Mouse (Mus musculus): ENCODE data around the gene Tex21.
"Not testable (repeated sequence)": the region's sequence is repeated elsewhere in the genome, so short reads cannot be mapped to it uniquely, and the experiment has no call there.

Tex21 gene

GRCm38 (mm10) chr12:76196709-76197054 lies 49.9 kb downstream of the Tex21 start:
- DNase-seq (ENCODE audit: low read depth in 1 of 2, low spot score in 2 of 2): peak in 1 of 2 experiments; percentile 52

GRCm38 (mm10) chr12:76195912-76196708 lies 50.4 kb downstream of the Tex21 start:
- peak in 1 of 2 experiments; percentile 31 for DNase-seq (ENCODE audit: low read depth in 1 of 2, low spot score in 2 of 2)

GRCm38 (mm10) chr12:76194526-76194925 lies 52.0 kb downstream of the Tex21 start:
- DNase-seq (ENCODE audit: low read depth in 1 of 2, low spot score in 2 of 2): no peak

GRCm38 (mm10) chr12:76190940-76191339 lies 55.6 kb downstream of the Tex21 start:
- peak in 1 of 2 experiments; percentile 5 for DNase-seq (ENCODE audit: low read depth in 1 of 2, low spot score in 2 of 2)

- DNase-seq (ENCODE audit: low read depth in 1 of 2, low spot score in 2 of 2): no peak
These were observed 58.7 kb downstream of the Tex21 start for GRCm38 (mm10) chr12:76187849-76188248.

- DNase-seq (ENCODE audit: low read depth in 1 of 2, low spot score in 2 of 2): no peak
These were observed 60.1 kb downstream of the Tex21 start for GRCm38 (mm10) chr12:76186473-76186872.

GRCm38 (mm10) chr12:76185167-76185816 lies 61.3 kb downstream of the Tex21 start:
- no peak for DNase-seq (ENCODE audit: low read depth in 1 of 2, low spot score in 2 of 2)

GRCm38 (mm10) chr12:76184271-76184670 lies 62.3 kb downstream of the Tex21 start:
- no peak for DNase-seq (ENCODE audit: low read depth in 1 of 2, low spot score in 2 of 2)

GRCm38 (mm10) chr12:76182831-76183230 lies 63.7 kb downstream of the Tex21 start:
- DNase-seq (ENCODE audit: low read depth in 1 of 2, low spot score in 2 of 2): no peak

GRCm38 (mm10) chr12:76181471-76181870 lies 65.1 kb downstream of the Tex21 start:
- DNase-seq (ENCODE audit: low read depth in 1 of 2, low spot score in 2 of 2): no peak

- no peak for DNase-seq (ENCODE audit: low read depth in 1 of 2, low spot score in 2 of 2)
These were observed 66.1 kb downstream of the Tex21 start for GRCm38 (mm10) chr12:76180442-76180841.

GRCm38 (mm10) chr12:76179527-76179926 lies 67.0 kb downstream of the Tex21 start:
- no peak for DNase-seq (ENCODE audit: low read depth in 1 of 2, low spot score in 2 of 2)

GRCm38 (mm10) chr12:76179051-76179450 lies 67.5 kb downstream of the Tex21 start:
- no peak for DNase-seq (ENCODE audit: low read depth in 1 of 2, low spot score in 2 of 2)

- DNase-seq (ENCODE audit: low read depth in 1 of 2, low spot score in 2 of 2): no peak
These were observed 68.6 kb downstream of the Tex21 start for GRCm38 (mm10) chr12:76177864-76178518.

- DNase-seq (ENCODE audit: low read depth in 1 of 2, low spot score in 2 of 2): no peak
These were observed 69.3 kb downstream of the Tex21 start, which contains the start of gene Esr2 for GRCm38 (mm10) chr12:76177000-76177863. Gene Esr2, minus strand, starts transcription at chr12:76177259.

GRCm38 (mm10) chr12:76165641-76166040 lies 80.9 kb downstream of the Tex21 start:
- no peak for DNase-seq (ENCODE audit: low read depth in 1 of 2, low spot score in 2 of 2)

GRCm38 (mm10) chr12:76152389-76152788 lies 94.2 kb downstream of the Tex21 start:
- not testable (repeated sequence) for DNase-seq (ENCODE audit: low read depth in 1 of 2, low spot score in 2 of 2)

Measured in monocyte, adult 2 months (primary cell).